Mouse (Mus musculus) naive thymus-derived CD4-positive, alpha-beta T cell, adult 2 months (primary cell): Measurements from ENCODE around the gene Ctse.

ENCODE experiments used
- DNase-seq: peaks from one replicate; pipeline ENCODE4 v3.0.0-alpha.2; 2011; ENCODE audit warnings: low read depth

Gene Ctse

DNA sequence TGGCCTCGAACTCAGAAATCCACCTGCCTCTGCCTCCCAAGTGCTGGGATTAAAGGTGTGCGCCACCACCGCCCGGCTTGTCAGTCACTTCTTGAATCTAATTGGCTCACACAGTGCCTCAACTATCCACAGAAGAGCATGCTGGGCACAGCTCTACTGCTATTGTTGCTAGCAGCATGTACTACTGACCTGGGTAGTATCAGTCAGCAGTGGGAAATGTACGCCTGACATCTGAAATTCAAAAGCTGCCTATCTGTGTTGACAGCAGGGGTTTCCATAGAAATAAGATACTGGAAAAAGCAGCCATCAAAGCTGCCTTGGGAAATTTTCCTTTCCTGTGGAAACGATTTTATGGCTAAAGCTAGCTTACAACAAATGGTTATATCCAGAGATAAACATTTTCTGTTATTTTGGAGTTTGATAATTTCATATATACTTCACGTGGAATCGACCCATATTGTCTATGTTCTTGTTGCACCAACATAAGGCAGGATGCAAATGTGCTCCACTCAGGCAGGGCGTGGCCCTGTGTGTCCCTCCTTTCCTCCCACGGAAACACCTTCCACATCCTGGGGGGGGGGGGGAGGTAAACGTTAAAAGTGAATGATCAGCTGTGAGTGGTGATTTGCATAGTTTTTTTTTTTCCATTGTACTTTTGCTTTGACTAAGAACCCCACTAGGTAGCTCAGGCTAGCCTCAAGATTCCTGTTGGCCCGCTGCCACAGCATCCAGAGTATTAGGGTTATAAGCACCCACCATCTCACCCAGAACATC lies 14.8 kb downstream of the Ctse start:
- DNase-seq, result peak; percentile 74

GRCm38 (mm10) chr1:131655601-131656000 lies 17.5 kb downstream of the Ctse start:
- DNase-seq, result no peak

- peak; percentile 98 for DNase-seq
Measured at GRCm38 (mm10) chr1:131657945-131658354, 19.8 kb downstream of the Ctse start.

DNA sequence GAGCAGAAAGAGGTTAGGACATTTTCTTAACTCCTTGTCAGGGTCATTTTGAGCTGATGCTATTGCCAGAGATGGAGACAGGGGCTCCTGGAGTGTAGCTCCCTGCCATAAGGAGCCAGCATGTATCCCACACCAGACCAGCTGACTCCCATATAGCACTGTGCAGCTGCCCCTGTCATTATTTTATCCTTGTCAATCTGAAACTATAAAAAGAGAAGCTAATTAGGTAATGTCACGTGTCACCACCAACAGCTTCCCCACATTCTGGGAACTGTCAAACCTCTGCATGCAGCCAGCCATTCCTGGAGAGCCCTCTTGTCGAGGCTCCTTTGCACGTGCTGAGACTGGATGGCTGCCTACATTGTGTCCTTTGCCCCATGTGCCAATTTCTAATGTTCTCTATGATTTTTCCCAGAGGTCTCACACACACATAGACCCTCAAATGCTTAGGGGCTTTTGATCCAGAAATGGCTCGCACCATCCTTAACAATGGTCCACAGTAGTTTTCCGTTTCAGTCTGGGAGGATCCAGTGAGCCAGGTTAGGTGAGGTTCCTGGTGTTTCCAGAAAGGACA lies 21.5 kb downstream of the Ctse start:
- DNase-seq, result no peak

DNA sequence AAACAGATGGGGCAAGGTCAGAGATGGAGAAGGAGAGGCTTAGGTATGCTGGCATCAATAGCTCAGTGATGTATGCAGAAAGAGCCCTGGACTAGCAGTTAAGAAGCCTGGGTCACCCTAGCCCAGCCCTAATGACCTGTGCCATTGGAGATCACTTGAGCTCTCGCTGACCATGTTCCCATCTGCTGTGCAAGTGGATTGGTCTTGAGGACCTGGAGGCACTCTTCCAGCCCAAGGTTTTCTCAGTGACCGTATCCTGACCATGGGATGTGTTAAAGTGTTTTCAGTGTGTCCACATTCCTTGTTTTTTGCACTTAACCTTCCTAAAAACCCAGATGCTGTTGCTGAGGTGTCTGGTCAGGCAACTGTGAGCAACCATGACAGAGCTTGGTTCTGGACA lies 22.2 kb downstream of the Ctse start:
- no peak for DNase-seq

DNA sequence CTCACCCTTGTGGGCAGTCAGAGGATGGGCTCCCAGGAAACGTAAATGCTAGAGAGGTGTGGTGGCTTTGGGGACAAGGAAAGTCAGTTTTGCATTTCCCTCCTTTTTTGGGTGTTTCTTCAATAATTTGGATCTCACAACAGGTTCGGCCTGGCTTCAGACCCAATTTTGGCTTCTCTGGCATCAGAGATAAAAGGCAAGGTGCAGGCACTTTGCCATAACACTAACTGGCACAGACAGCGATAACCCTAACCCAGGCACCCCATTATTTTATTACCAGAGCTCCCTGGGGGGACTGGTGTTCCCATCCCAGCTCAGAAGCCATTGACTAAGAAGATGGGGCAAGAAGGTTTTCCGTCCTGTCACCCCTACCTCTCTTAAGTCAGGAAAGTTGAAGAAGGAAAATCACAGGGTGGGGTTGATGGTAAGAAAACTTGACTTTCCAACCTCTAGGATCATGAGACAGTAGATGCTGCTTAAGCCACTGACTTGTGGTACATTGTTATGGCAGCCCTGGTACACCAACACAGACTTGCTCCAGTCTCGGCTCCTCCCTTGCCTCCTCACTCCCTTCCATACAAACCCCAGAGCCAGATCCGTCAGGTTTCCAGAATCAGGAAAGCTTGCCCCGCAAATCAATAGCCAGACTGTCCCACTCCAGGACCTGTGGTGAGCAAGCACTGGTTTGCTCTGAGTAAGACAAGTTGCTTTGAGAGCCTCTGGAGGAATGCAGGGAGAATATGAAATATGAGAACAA lies 22.8 kb downstream of the Ctse start:
- DNase-seq, result no peak

DNA sequence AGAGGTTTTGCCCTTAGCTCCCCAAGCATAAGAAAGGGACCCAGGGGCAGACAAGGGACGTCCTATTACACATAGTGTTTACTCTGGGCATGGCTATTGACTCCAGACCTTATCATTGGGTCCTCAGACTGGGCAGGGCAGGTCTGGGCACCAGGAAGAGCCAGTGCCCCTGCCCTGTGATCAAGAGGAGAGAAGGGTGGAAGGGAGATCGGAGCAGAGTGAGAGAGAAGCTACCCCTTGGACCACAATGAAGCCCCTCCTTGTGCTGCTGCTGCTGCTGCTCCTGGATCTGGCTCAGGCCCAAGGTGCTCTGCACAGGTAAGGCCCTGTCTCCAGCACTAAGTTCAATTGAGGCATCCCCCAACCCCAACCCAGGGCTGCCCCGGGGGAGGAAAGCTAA lies 23.6 kb downstream of the Ctse start:
- no peak for DNase-seq

- DNase-seq, result no peak
Measured at GRCm38 (mm10) chr1:131663286-131663995, 25.3 kb downstream of the Ctse start.

GRCm38 (mm10) chr1:131664136-131664535 lies 26.0 kb downstream of the Ctse start:
- DNase-seq, result no peak

- DNase-seq, result no peak
Measured at GRCm38 (mm10) chr1:131665886-131666285, 27.8 kb downstream of the Ctse start.

GRCm38 (mm10) chr1:131671113-131671512 lies 33.0 kb downstream of the Ctse start:
- no peak for DNase-seq

- no peak for DNase-seq
Measured at GRCm38 (mm10) chr1:131672361-131672760, 34.3 kb downstream of the Ctse start.

- no peak for DNase-seq
Measured at GRCm38 (mm10) chr1:131679644-131680043, 41.5 kb downstream of the Ctse start.

DNA sequence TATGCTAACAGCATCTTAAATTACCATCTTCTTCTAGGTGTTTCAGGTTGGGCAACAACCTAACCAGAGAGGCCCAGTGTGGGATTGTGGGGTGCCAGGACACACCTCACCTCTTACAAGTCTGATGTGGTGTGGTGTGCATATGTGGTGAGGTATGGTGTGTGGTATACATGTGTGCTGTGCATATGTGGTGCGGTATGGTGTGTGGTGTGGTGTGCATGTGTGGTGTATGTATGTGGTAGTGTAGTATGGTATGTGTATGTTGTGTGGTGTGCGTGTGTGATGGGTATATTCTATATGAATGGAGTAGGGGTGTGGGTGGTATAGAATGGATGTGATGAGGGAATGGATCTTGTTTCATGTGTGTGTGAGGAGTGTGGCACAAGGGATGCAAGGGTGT lies 49.6 kb downstream of the Ctse start:
- no peak for DNase-seq

- DNase-seq, result no peak
Measured at GRCm38 (mm10) chr1:131688475-131688874, 50.4 kb downstream of the Ctse start, which contains the start of gene Rab7b. Rab7b (plus strand) TSS chr1:131688695.

DNA sequence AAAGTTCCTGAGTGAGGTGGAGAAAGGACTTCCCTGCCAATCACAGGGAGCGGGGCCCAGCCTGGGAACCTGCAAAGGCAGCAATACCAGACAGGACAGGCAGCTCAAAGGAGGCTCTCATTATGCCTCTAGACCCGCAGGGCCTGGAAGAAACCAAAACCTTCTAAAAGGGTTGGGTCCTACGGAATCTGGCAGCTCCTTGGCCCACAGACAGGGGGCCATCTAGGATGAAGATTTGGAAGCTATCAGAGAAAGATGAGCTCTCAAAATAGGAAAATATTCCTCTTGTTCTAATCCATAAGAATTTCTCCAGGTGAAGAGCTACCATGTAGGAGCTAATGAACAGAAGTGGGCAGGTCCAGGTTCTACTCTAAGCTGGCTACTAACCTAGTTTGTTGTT lies 50.9 kb downstream of the Ctse start:
- DNase-seq, result no peak

DNA sequence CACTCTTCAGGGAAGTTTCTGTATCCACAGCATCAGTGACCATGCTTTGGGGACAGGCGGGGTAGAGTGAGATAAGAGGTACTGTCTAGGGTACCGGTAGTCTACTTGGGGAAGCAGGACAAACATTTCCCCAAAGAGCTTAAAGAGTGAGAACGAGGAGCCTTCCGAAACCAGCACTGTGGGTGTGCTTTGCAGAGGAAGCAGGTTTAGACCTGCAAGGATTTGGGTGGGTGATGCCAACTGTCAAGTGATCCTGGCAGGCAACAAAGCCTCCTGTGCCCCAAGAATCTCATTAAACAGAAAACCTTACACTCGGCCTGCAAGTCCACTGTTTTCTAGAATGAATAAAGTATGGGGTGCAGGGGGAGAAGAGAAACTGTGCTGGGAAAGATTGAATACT lies 51.8 kb downstream of the Ctse start:
- no peak for DNase-seq

GRCm38 (mm10) chr1:131690435-131690834 lies 52.3 kb downstream of the Ctse start:
- no peak for DNase-seq

GRCm38 (mm10) chr1:131691356-131691755 lies 53.2 kb downstream of the Ctse start:
- DNase-seq, result no peak

- no peak for DNase-seq
Measured at GRCm38 (mm10) chr1:131695308-131695707, 57.2 kb downstream of the Ctse start.

DNA sequence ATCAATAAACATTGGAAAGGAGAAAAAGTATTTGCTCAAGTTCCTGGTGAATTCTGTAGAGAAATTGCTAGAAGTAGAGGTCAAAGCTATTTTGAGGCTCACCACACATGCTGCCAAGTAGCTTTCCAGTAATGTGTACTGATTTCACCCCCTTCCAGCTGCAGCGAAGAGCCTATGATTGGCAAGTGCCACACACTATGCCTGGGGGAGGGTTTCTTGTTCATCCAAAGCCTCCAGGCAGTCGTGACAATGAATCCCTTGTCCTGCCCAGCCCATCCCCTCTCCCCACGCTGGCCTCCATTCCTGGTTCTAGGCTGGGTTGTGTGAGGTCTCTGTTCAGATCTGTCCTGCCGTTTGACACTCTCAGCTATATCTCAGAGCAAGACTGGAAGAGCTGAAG lies 58.2 kb downstream of the Ctse start:
- DNase-seq, result no peak

- no peak for DNase-seq
Measured at GRCm38 (mm10) chr1:131698770-131699169, 60.7 kb downstream of the Ctse start.
